Mouse (Mus musculus): ENCODE data around the gene Zfp689.
A peak's percentile ranks its signal among the peaks of the same experiment; 100 is the strongest.

GRCm38 (mm10) chr7:127402980-127403379, 46.0 kb downstream of the Zfp689 start:
- peak; percentile 41 for TF ChIP-seq CTCF (IDR thresholded peaks at IDR 0.05; ENCODE audit: low read depth)
- TF ChIP-seq EP300 (IDR thresholded peaks at IDR 0.05; ENCODE audit: low read depth) = no peak

Measured in liver, postnatal 0 days (tissue).